Mouse (Mus musculus) forebrain, postnatal 0 days (tissue): Measurements from ENCODE around the gene Ccnt1. TPM values are rescaled to one million over a fixed set of nuclear protein-coding genes. Genes with fewer than 3 reads are reported as not detected.

Experiments
- ATAC-seq: fragments of 200-750 bp; cut with Nextera tagmentation; 2 replicates; pipeline ENCODE4 v1.8.0; 2017; ENCODE audit warnings: mild to moderate bottlenecking, moderate library complexity
- DNase-seq: peaks from one replicate; pipeline ENCODE4 v3.0.0-alpha.2; 2015
- H3K27ac ChIP-seq: fragments of 300-500 bp; sonication (generic); 2 replicates; pipeline ENCODE4 v1.5.1; 2014; ENCODE audit warnings: low read depth, mild to moderate bottlenecking, antibody characterized with exemption, low read length, moderate library complexity, mixed read lengths
- H3K27me3 ChIP-seq: fragments of 300-500 bp; sonication (generic); 2 replicates; pipeline ENCODE4 v1.6.1; 2014; ENCODE audit warnings: mild to moderate bottlenecking, low read length, mixed read lengths; ENCODE audit not compliant: insufficient read depth
- H3K36me3 ChIP-seq: fragments of 300-500 bp; sonication (generic); 2 replicates; pipeline ENCODE4 v1.6.1; 2014; ENCODE audit warnings: mild to moderate bottlenecking, moderate library complexity; ENCODE audit not compliant: insufficient read depth
- H3K4me1 ChIP-seq: fragments of 300-500 bp; sonication (generic); 2 replicates; pipeline ENCODE4 v1.6.1; 2014; ENCODE audit warnings: antibody characterized with exemption; ENCODE audit not compliant: insufficient read depth
- H3K4me2 ChIP-seq: fragments of 300-500 bp; sonication (generic); 2 replicates; pipeline ENCODE4 v1.6.1; 2014; ENCODE audit warnings: low read depth, mild to moderate bottlenecking, moderate library complexity
- H3K4me3 ChIP-seq: fragments of 300-500 bp; sonication (generic); 2 replicates; pipeline ENCODE4 v1.5.1; 2014; ENCODE audit warnings: low read depth, low read length, mixed read lengths
- H3K9ac ChIP-seq: fragments of 300-500 bp; sonication (generic); 2 replicates; pipeline ENCODE4 v1.6.1; 2014; ENCODE audit warnings: mild to moderate bottlenecking
- H3K9me3 ChIP-seq: fragments of 300-500 bp; sonication (generic); 2 replicates; pipeline ENCODE4 v1.6.1; 2016; ENCODE audit warnings: low read length
- CTCF ChIP-seq: sonication (generic); IDR thresholded peaks from 2 replicates; pipeline ENCODE4 v1.5.1; 2016; ENCODE audit warnings: antibody characterized with exemption, control low read depth, low read depth
- WGBS: fragments of 180-500 bp; shearing (Covaris S2); extraction: QIAGEN DNeasy Blood & Tissue Kit; methylation state at CpG from one replicate; pipeline ENCODE4 v1.1.7; 2014; 5-methylcytosine and 5-hydroxymethylcytosine counted together
- microRNA-seq, 2 experiments: library from miRNA; unstranded; fragments of <30 nt; microRNA quantifications; one replicate each; pipeline ENCODE4; 2016
- polyA plus RNA-seq: library from polyadenylated mRNA; unstranded; fragments of >200 nt; fragmentation: Nextera tagmentation; extraction: Ambion mirVana; gene quantifications from 2 replicates; pipeline ENCODE4 v1.2.1, GENCODE M21; 2015
- total RNA-seq: library from RNA; depleted of rRNA; stranded (reverse); fragments of >200 nt; gene quantifications from 2 replicates; pipeline ENCODE4 v1.2.3, GENCODE M21; 2014; rRNA removed

Ccnt1 gene
- total and polyA plus RNA-seq, 2 experiments from 2014 or later, result 47.0 to 52.0 TPM

GRCm38 (mm10) chr15:98492102-98492501 lies 78.6 kb downstream of the Ccnt1 start, which contains the start of gene Olfr279:
TSS of gene Olfr279 (plus strand) at chr15:98492402.
- Histone ChIP-seq H3K9me3 (no peaks in the 10 kb centered on the region), H3K27me3 (no peaks in the 10 kb centered on the region), H3K36me3 (no peaks in the 10 kb centered on the region), H3K4me3 (no peak within 1 kb of the TSS), H3K4me1 (no peaks in the 10 kb centered on the region), H3K4me2 (no peak within 1 kb of the TSS), H3K9ac (no peak within 1 kb of the TSS), H3K27ac (no peak within 1 kb of the TSS)
- WGBS, result 59% methylated on average over 4 of the region's 4 CpGs
- ATAC-seq (no peak), DNase-seq (no peak)
- TF ChIP-seq CTCF, result no peak

- 87% methylated on average over 2 of the region's 2 CpGs for WGBS
- Histone ChIP-seq H3K4me1 (no peaks in the 10 kb centered on the region), H3K4me3 (no peak overlapping the region), H3K9ac (no peak overlapping the region), H3K27ac (no peak overlapping the region), H3K36me3 (no peaks in the 10 kb centered on the region), H3K9me3 (no peaks in the 10 kb centered on the region), H3K4me2 (no peak overlapping the region), H3K27me3 (no peaks in the 10 kb centered on the region)
- no peak for TF ChIP-seq CTCF
- ATAC-seq (no peak), DNase-seq (no peak)
These were observed 79.4 kb downstream of the Ccnt1 start for GRCm38 (mm10) chr15:98491332-98491731.

Small RNA genes within 50 kb of the gene (microRNA-seq; reads per million reads assigned to microRNA genes)
- 0.49 to 1.5 reads per million in 2 experiments for gene Mir1291

Other genes with a start within 250 kb of the Ccnt1 start
- gene Olfr284, start 229.9 kb downstream of the Ccnt1 start, total RNA-seq, result 0.81 TPM in 1 of 2 replicates, not detected in the other
- not detected in 2 replicates for gene Olfr284, start 229.9 kb downstream of the Ccnt1 start, polyA plus RNA-seq
- not detected in 2 replicates for gene Olfr283, start 190.0 kb downstream of the Ccnt1 start, total RNA-seq
- not detected in 2 replicates for gene Olfr283, start 190.0 kb downstream of the Ccnt1 start, polyA plus RNA-seq
- not detected in 2 replicates for gene Olfr282, start 139.7 kb downstream of the Ccnt1 start, total RNA-seq
- not detected in 2 replicates for gene Olfr282, start 139.7 kb downstream of the Ccnt1 start, polyA plus RNA-seq
- not detected in 2 replicates for gene Olfr281, start 118.3 kb downstream of the Ccnt1 start, total RNA-seq
- gene Olfr281, start 118.3 kb downstream of the Ccnt1 start, polyA plus RNA-seq, result not detected in 2 replicates
- gene OR5BS1P, start 101.0 kb downstream of the Ccnt1 start, total RNA-seq, result not detected in 2 replicates
- not detected in 2 replicates for gene OR5BS1P, start 101.0 kb downstream of the Ccnt1 start, polyA plus RNA-seq
- not detected in 2 replicates for gene Lalba, start 88.2 kb downstream of the Ccnt1 start, total RNA-seq
- gene Lalba, start 88.2 kb downstream of the Ccnt1 start, polyA plus RNA-seq, result not detected in 2 replicates
- gene Olfr279, start 78.5 kb downstream of the Ccnt1 start, total RNA-seq, result not detected in 2 replicates
- gene Olfr279, start 78.5 kb downstream of the Ccnt1 start, polyA plus RNA-seq, result not detected in 2 replicates
- gene Kansl2, start 36.7 kb downstream of the Ccnt1 start, total RNA-seq, result 69.9 and 74.1 TPM in 2 replicates
- gene Kansl2, start 36.7 kb downstream of the Ccnt1 start, polyA plus RNA-seq, result 109 and 110 TPM in 2 replicates
- not detected in 2 replicates for gene 4930415O20Rik, start 81 bp upstream of the Ccnt1 start, total RNA-seq
- gene 4930415O20Rik, start 81 bp upstream of the Ccnt1 start, polyA plus RNA-seq, result 0.51 TPM in 1 of 2 replicates, not detected in the other
- gene Adcy6, start 39.2 kb upstream of the Ccnt1 start, total RNA-seq, result 39.2 and 42.3 TPM in 2 replicates
- gene Adcy6, start 39.2 kb upstream of the Ccnt1 start, polyA plus RNA-seq, result 1.9 and 5.4 TPM in 2 replicates
- gene Cacnb3, start 59.9 kb upstream of the Ccnt1 start, total RNA-seq, result 191 and 201 TPM in 2 replicates
- gene Cacnb3, start 59.9 kb upstream of the Ccnt1 start, polyA plus RNA-seq, result 133 and 139 TPM in 2 replicates
- gene Ddx23, start 92.0 kb upstream of the Ccnt1 start, total RNA-seq, result 54.9 and 70.6 TPM in 2 replicates
- gene Ddx23, start 92.0 kb upstream of the Ccnt1 start, polyA plus RNA-seq, result 11.9 and 13.8 TPM in 2 replicates
- gene Rnd1, start 106.5 kb upstream of the Ccnt1 start, total RNA-seq, result 34.1 and 56.6 TPM in 2 replicates
- gene Rnd1, start 106.5 kb upstream of the Ccnt1 start, polyA plus RNA-seq, result 20.9 and 24.1 TPM in 2 replicates
- gene Ccdc65, start 137.3 kb upstream of the Ccnt1 start, total RNA-seq, result 6.1 and 8.2 TPM in 2 replicates
- 5.6 and 10.5 TPM in 2 replicates for gene Ccdc65, start 137.3 kb upstream of the Ccnt1 start, polyA plus RNA-seq
- 0.90 and 2.9 TPM in 2 replicates for gene Fkbp11, start 157.3 kb upstream of the Ccnt1 start, total RNA-seq
- gene Fkbp11, start 157.3 kb upstream of the Ccnt1 start, polyA plus RNA-seq, result 5.2 and 5.3 TPM in 2 replicates
- gene Arf3, start 192.3 kb upstream of the Ccnt1 start, total RNA-seq, result 99.6 and 116 TPM in 2 replicates
- gene Arf3, start 192.3 kb upstream of the Ccnt1 start, polyA plus RNA-seq, result 62.5 and 104 TPM in 2 replicates
- 0.31 and 1.1 TPM in 2 replicates for gene Wnt10b, start 207.2 kb upstream of the Ccnt1 start, total RNA-seq
- gene Wnt10b, start 207.2 kb upstream of the Ccnt1 start, polyA plus RNA-seq, result not detected in 2 replicates
- not detected in 2 replicates for gene Wnt1, start 218.9 kb upstream of the Ccnt1 start, total RNA-seq
- gene Wnt1, start 218.9 kb upstream of the Ccnt1 start, polyA plus RNA-seq, result 0.33 and 0.35 TPM in 2 replicates
- 36.3 and 49.6 TPM in 2 replicates for gene Ddn, start 238.6 kb upstream of the Ccnt1 start, total RNA-seq
- gene Ddn, start 238.6 kb upstream of the Ccnt1 start, polyA plus RNA-seq, result 2.2 TPM in 2 replicates